Mouse (Mus musculus): ENCODE data around the gene Tmem121. TPM values are rescaled to one million over a fixed set of nuclear protein-coding genes. Genes with fewer than 3 reads are reported as not detected.

Tmem121 gene
- polyA plus RNA-seq, 1 experiment, result 4.1 TPM

DNA sequence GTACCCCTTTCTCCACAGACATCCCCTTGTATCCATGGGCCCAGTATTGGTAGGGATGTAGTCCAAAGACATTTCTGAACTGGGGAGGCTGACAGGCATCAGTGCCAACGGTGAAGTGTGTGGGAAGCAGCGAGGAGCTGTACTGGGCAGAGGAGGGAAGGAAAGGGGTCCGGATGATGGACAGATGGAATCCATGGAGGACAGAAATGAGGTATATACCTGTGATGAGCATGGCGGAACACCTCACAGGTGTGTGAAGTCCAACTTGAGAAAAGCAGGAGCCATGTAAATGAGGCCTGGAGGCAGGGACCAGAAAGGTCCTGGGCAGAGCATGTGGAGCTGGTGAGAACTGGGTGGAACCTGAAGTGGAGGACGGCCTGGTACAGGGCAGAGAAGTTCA is 40.1 kb upstream of the Tmem121 start:
- Histone ChIP-seq H3K27me3 (ENCODE audit: control insufficient read depth, insufficient read depth, insufficient read length) (no peaks in the 10 kb centered on the region), H3K4me2 (ENCODE audit: low read depth) (peak overlapping the region; percentile 96), H3K79me2 (ENCODE audit: control insufficient read depth, insufficient read depth) (peaks cover 31% of the 10 kb centered on the region), H3K4me3 (no peak overlapping the region), H3K36me3 (ENCODE audit: control insufficient read depth, insufficient read depth) (peaks cover 23% of the 10 kb centered on the region), H3ac (ENCODE audit: control insufficient read depth, insufficient read length) (no peak overlapping the region)
- TF ChIP-seq POLR2AphosphoS2 (IDR thresholded peaks at IDR 0.05; ENCODE audit: insufficient read length, low read depth) (no peak), MYOG (IDR thresholded peaks at IDR 0.05; ENCODE audit: control insufficient read depth in 1 of 3, insufficient read depth in 1 of 3, insufficient read length in 2 of 3, low read depth in 2 of 3) (no peak), CEBPB (IDR thresholded peaks at IDR 0.05; ENCODE audit: insufficient read depth, poor library complexity, severe bottlenecking) (no peak), SRF (IDR thresholded peaks at IDR 0.05; ENCODE audit: control insufficient read depth, insufficient read length, low read depth) (no peak), TCF12 (IDR thresholded peaks at IDR 0.05; ENCODE audit: insufficient read depth, poor library complexity, severe bottlenecking) (no peak), TCF3 (IDR thresholded peaks at IDR 0.05; ENCODE audit: insufficient read length, low read depth) (no peak), MAX (IDR thresholded peaks at IDR 0.05; ENCODE audit: low read depth) (no peak), E2F4 (IDR thresholded peaks at IDR 0.05; ENCODE audit: insufficient read depth) (no peak), REST (IDR thresholded peaks at IDR 0.05; ENCODE audit: insufficient read depth, insufficient read length) (no peak), MYOD1 (IDR thresholded peaks at IDR 0.05; ENCODE audit: control insufficient read depth in 1 of 3, insufficient read length in 2 of 3, low read depth in 2 of 3) (no peak), USF1 (IDR thresholded peaks at IDR 0.05; ENCODE audit: low read depth) (no peak), POLR2A (IDR thresholded peaks at IDR 0.05; ENCODE audit: insufficient read length, low read depth) (no peak)

DNA sequence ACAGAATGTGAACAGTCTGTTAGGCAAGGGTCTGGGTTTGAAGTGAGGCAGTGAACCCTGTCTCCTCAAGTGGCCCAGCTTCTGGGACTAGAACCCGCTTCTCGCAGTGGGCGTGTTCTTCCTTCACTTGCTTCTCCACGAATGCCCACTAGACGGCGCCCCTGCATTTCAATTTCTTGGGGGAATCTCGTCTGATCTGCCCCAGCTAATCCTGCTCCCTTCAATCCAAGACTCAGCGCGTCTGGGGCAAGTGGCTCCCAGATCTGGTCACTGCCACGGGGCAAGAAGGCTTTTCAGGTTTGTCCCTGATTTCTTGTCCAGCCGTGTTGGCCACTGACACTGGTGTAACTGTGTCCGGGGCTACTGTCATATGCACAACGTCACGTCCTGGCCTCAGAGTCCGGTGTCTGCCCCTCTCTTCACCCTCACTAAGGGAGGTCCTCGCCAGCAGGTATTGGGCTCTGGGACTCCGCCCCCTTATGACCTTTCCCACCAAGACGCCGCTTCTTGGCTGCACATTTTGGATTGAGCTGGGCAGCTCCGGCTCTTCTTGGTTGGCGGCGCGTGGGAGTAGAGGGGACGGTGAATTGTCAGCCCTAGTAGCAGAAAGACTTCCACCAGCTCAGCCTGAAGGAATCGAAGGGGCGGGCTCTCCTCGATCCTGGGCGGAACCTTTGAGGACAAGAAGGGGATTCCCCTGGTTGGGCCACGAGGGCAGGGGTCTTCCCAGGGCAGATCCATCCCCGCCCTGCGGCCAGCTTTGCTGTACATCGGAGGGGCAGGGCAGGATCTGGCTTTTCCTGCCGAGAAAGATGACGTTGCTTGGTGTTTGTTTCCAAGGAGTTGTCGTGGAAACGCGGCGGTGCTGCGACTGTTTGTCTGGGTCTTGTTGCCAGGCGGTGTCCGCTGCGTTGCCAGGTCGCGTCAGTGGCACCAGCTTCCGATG is 39.3 kb upstream of the Tmem121 start, which contains the start of gene Crip1:
Crip1 (plus strand) TSS at position 205 of the 946 bp plus-strand sequence.
- Histone ChIP-seq H3K36me3 (ENCODE audit: control insufficient read depth, insufficient read depth) (peaks cover 23% of the 10 kb centered on the region), H3ac (ENCODE audit: control insufficient read depth, insufficient read length) (no peak within 1 kb of the TSS), H3K4me3 (no peak within 1 kb of the TSS), H3K4me2 (ENCODE audit: low read depth) (peak within 1 kb of the TSS; percentile 96), H3K79me2 (ENCODE audit: control insufficient read depth, insufficient read depth) (peaks cover 23% of the 10 kb centered on the region), H3K27me3 (ENCODE audit: control insufficient read depth, insufficient read depth, insufficient read length) (no peaks in the 10 kb centered on the region)
- TF ChIP-seq CEBPB (IDR thresholded peaks at IDR 0.05; ENCODE audit: insufficient read depth, poor library complexity, severe bottlenecking) (no peak), MYOD1 (IDR thresholded peaks at IDR 0.05; ENCODE audit: control insufficient read depth in 1 of 3, insufficient read length in 2 of 3, low read depth in 2 of 3) (peak in 1 of 3 experiments; percentile 5), POLR2AphosphoS2 (IDR thresholded peaks at IDR 0.05; ENCODE audit: insufficient read length, low read depth) (peak; percentile 86), REST (IDR thresholded peaks at IDR 0.05; ENCODE audit: insufficient read depth, insufficient read length) (no peak), MYOG (IDR thresholded peaks at IDR 0.05; ENCODE audit: control insufficient read depth in 1 of 3, insufficient read depth in 1 of 3, insufficient read length in 2 of 3, low read depth in 2 of 3) (no peak), SRF (IDR thresholded peaks at IDR 0.05; ENCODE audit: control insufficient read depth, insufficient read length, low read depth) (no peak), TCF12 (IDR thresholded peaks at IDR 0.05; ENCODE audit: insufficient read depth, poor library complexity, severe bottlenecking) (no peak), E2F4 (IDR thresholded peaks at IDR 0.05; ENCODE audit: insufficient read depth) (no peak), POLR2A (IDR thresholded peaks at IDR 0.05; ENCODE audit: insufficient read length, low read depth) (peak; percentile 51), MAX (IDR thresholded peaks at IDR 0.05; ENCODE audit: low read depth) (no peak), TCF3 (IDR thresholded peaks at IDR 0.05; ENCODE audit: insufficient read length, low read depth) (no peak), USF1 (IDR thresholded peaks at IDR 0.05; ENCODE audit: low read depth) (no peak)

GRCm38 (mm10) chr12:113147481-113147880 is 38.2 kb upstream of the Tmem121 start:
- Histone ChIP-seq H3ac (ENCODE audit: control insufficient read depth, insufficient read length) (no peak overlapping the region), H3K4me2 (ENCODE audit: low read depth) (peak overlapping the region; percentile 96), H3K79me2 (ENCODE audit: control insufficient read depth, insufficient read depth) (peaks cover 19% of the 10 kb centered on the region), H3K4me3 (no peak overlapping the region), H3K27me3 (ENCODE audit: control insufficient read depth, insufficient read depth, insufficient read length) (no peaks in the 10 kb centered on the region), H3K36me3 (ENCODE audit: control insufficient read depth, insufficient read depth) (peaks cover 23% of the 10 kb centered on the region)
- TF ChIP-seq TCF3 (IDR thresholded peaks at IDR 0.05; ENCODE audit: insufficient read length, low read depth) (peak; percentile 79), REST (IDR thresholded peaks at IDR 0.05; ENCODE audit: insufficient read depth, insufficient read length) (no peak), SRF (IDR thresholded peaks at IDR 0.05; ENCODE audit: control insufficient read depth, insufficient read length, low read depth) (no peak), CEBPB (IDR thresholded peaks at IDR 0.05; ENCODE audit: insufficient read depth, poor library complexity, severe bottlenecking) (no peak), TCF12 (IDR thresholded peaks at IDR 0.05; ENCODE audit: insufficient read depth, poor library complexity, severe bottlenecking) (peak; percentile 88), MAX (IDR thresholded peaks at IDR 0.05; ENCODE audit: low read depth) (no peak), E2F4 (IDR thresholded peaks at IDR 0.05; ENCODE audit: insufficient read depth) (no peak), POLR2A (IDR thresholded peaks at IDR 0.05; ENCODE audit: insufficient read length, low read depth) (peak; percentile 47), MYOD1 (IDR thresholded peaks at IDR 0.05; ENCODE audit: control insufficient read depth in 1 of 3, insufficient read length in 2 of 3, low read depth in 2 of 3) (peak in 2 of 3 experiments; percentile 96 to 98), POLR2AphosphoS2 (IDR thresholded peaks at IDR 0.05; ENCODE audit: insufficient read length, low read depth) (no peak), USF1 (IDR thresholded peaks at IDR 0.05; ENCODE audit: low read depth) (no peak), MYOG (IDR thresholded peaks at IDR 0.05; ENCODE audit: control insufficient read depth in 1 of 3, insufficient read depth in 1 of 3, insufficient read length in 2 of 3, low read depth in 2 of 3) (peak; percentile 10 to 99 (median 92))

GRCm38 (mm10) chr12:113148381-113149035 is 37.2 kb upstream of the Tmem121 start:
- Histone ChIP-seq H3K36me3 (ENCODE audit: control insufficient read depth, insufficient read depth) (peaks cover 21% of the 10 kb centered on the region), H3K4me2 (ENCODE audit: low read depth) (peak overlapping the region; percentile 81), H3ac (ENCODE audit: control insufficient read depth, insufficient read length) (no peak overlapping the region), H3K4me3 (no peak overlapping the region), H3K27me3 (ENCODE audit: control insufficient read depth, insufficient read depth, insufficient read length) (no peaks in the 10 kb centered on the region), H3K79me2 (ENCODE audit: control insufficient read depth, insufficient read depth) (peaks cover 15% of the 10 kb centered on the region)
- TF ChIP-seq POLR2A (IDR thresholded peaks at IDR 0.05; ENCODE audit: insufficient read length, low read depth) (peak; percentile 45), SRF (IDR thresholded peaks at IDR 0.05; ENCODE audit: control insufficient read depth, insufficient read length, low read depth) (no peak), MYOG (IDR thresholded peaks at IDR 0.05; ENCODE audit: control insufficient read depth in 1 of 3, insufficient read depth in 1 of 3, insufficient read length in 2 of 3, low read depth in 2 of 3) (peak in 1 of 3 experiments; percentile 36), MAX (IDR thresholded peaks at IDR 0.05; ENCODE audit: low read depth) (no peak), CEBPB (IDR thresholded peaks at IDR 0.05; ENCODE audit: insufficient read depth, poor library complexity, severe bottlenecking) (no peak), POLR2AphosphoS2 (IDR thresholded peaks at IDR 0.05; ENCODE audit: insufficient read length, low read depth) (peak; percentile 27)

All from myocyte (in vitro differentiated cells).